Mouse (Mus musculus) E14TG2a.4 (cell line): ENCODE measurements around the gene Nnmt.

Experiments used
- CTCF ChIP-seq: conservative IDR thresholded peaks from 2 replicates; pipeline ENCODE4 v1.5.1; 2014; ENCODE audit warnings: low read length
- NANOG ChIP-seq: IDR thresholded peaks from 2 replicates; pipeline ENCODE4 v1.6.1; 2014; ENCODE audit warnings: borderline replicate concordance, low read length, mixed read lengths

- no peak for TF ChIP-seq CTCF
- TF ChIP-seq NANOG = no peak
Observed at GRCm38 (mm10) chr9:48612542-48612941, 7.6 kb upstream of the Nnmt start.
